Mouse (Mus musculus) left cerebral cortex, adult 11 months (tissue): ENCODE data around the gene Insm1.

Experiments
- DNase-seq: peaks from one replicate; pipeline ENCODE4 v3.0.0; 2022; ENCODE audit warnings: low spot score

Gene Insm1

DNA sequence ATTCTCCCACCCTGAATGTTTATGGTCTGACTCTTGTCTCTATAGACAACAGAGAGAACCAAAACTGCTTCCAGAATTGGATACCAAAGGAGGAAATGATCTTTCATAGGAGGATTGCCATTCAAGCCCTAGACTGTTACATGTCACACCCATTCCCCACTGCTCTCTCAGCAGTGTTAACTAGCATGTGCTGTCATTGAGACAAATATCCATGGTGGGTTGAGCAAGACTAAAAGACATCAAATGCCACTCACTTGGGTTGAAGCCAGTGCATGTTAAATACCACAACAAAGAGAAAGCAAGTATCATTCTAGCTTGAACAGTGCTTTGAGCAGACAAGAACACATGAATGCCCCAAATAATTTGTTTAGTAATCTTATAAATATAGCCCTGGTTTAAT is 41.2 kb downstream of the Insm1 start:
- DNase-seq: no peak

DNA sequence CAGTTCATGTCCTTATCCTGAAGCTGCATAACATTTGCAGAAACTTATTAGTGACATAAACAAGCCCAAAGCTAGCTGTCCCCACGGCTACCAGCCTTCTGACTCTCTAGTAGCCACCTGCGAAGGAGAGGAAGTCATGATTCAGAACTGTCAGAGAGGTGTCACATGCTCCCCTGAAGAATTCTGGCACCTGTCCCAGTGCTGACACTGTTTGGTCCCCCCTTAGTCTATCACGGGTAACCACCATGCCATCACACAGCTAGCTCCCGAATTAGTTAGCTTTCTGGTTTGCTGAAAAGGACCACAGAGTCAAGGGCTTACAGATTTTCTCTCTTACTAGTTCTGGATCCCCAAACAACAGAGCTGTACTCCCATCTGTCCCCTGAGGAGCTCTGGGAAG is 43.3 kb downstream of the Insm1 start:
- DNase-seq: no peak

DNA sequence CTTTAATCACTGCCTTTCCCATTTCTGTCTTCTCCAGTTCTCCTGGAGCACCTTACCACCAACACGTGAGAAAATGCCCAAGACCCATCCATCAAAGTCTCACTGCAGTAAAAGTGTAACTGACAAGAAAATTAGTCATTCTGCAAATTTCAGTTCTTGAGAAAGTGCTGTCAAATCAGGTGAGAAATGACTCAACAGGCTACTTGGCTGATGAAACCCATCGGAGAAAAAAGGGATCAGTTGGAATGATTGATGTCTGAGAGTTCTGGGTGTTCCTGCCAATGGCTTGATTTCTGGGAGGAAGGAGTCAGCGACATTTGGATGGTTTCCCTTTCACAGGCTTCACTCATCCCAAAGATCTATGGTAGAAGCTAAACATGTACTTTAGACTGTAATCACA is 44.8 kb downstream of the Insm1 start:
- no peak for DNase-seq
